Mouse (Mus musculus): ENCODE measurements around the gene BC005624. TPM values are rescaled to one million over a fixed set of nuclear protein-coding genes. Genes with fewer than 3 reads are reported as not detected.

The BC005624 gene
- total and polyA plus RNA-seq, 3 experiments: 39.6 to 63.0 TPM; not detected in 1

DNA sequence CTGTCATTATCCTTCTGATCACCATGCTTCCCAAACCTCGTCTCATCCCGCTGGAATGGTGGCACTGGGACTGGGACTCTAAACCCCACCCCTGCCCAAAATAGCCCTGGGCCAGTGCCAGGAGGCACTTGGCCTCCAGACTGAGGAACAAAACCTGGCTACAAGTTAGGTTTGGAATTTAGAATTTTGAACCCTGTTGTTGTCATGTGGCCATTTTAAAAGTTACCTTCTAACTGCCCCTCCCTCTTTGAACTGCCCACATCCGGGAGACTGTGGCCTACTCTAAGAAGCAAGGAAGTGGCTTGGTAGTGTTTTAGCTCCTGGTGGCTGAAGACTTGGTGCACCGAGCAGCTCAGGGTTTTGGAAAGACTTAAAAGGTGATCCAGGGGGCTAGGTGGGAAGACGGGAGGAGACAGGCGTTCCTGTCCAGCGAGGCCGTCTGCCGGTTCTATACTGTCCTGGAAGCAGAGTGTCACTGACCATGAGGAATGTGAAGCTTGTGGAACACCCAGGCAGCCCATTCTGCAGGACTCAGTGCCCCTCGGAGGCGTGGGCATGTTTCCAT lies 13.5 kb upstream of the BC005624 start:
- Histone ChIP-seq H3K4me3 (ENCODE audit: control insufficient read depth in 1 of 2, insufficient read depth in 1 of 2, low read depth in 2 of 2, low read length in 2 of 2) (no peak overlapping the region), H3K36me3 (ENCODE audit: control insufficient read depth in 1 of 2, insufficient read depth in 2 of 2, low read length in 2 of 2) (no peaks in the 10 kb centered on the region)
- TF ChIP-seq MYB (IDR thresholded peaks at IDR 0.05; ENCODE audit: low read depth, low read length) (no peak), RCOR1 (IDR thresholded peaks at IDR 0.05; ENCODE audit: low read depth, low read length) (no peak), ZNF384 (IDR thresholded peaks at IDR 0.05; ENCODE audit: low read depth, low read length) (no peak), E2F4 (IDR thresholded peaks at IDR 0.05; ENCODE audit: borderline replicate concordance, low read depth, low read length) (no peak)

GRCm38 (mm10) chr2:30994853-30995252 lies 12.9 kb upstream of the BC005624 start:
- H3K4me1 ChIP-seq (ENCODE audit: control insufficient read depth in 1 of 2, insufficient read depth in 2 of 2, low read length in 2 of 2): no peaks in the 10 kb centered on the region
- no peak overlapping the region for H3K4me3 ChIP-seq (ENCODE audit: control insufficient read depth in 1 of 2, insufficient read depth in 1 of 2, low read depth in 2 of 2, low read length in 2 of 2)
- TF ChIP-seq MXI1 (IDR thresholded peaks at IDR 0.05; ENCODE audit: low read depth, low read length) (no peak), MYB (IDR thresholded peaks at IDR 0.05; ENCODE audit: low read depth, low read length) (no peak), MAZ (IDR thresholded peaks at IDR 0.05; ENCODE audit: low read depth, low read length) (no peak), ZMIZ1 (IDR thresholded peaks at IDR 0.05; ENCODE audit: low read depth, low read length) (no peak), CHD1 (IDR thresholded peaks at IDR 0.05; ENCODE audit: low read depth, low read length) (no peak), SMC3 (IDR thresholded peaks at IDR 0.05; ENCODE audit: low read depth, low read length) (no peak), SIN3A (IDR thresholded peaks at IDR 0.05; ENCODE audit: low read length) (no peak), USF1 (IDR thresholded peaks at IDR 0.05; ENCODE audit: low read depth, low read length) (no peak), TBP (IDR thresholded peaks at IDR 0.05; ENCODE audit: low read depth, low read length) (no peak), GATA1 (IDR thresholded peaks at IDR 0.05; ENCODE audit: low read depth, low read length) (no peak), RCOR1 (IDR thresholded peaks at IDR 0.05; ENCODE audit: low read depth, low read length) (no peak), MAFK (IDR thresholded peaks at IDR 0.05; ENCODE audit: borderline replicate concordance, low read depth, low read length) (no peak), E2F4 (IDR thresholded peaks at IDR 0.05; ENCODE audit: borderline replicate concordance, low read depth, low read length) (no peak), NRF1 (IDR thresholded peaks at IDR 0.05; ENCODE audit: insufficient read depth, low read depth, low read length, poor library complexity, severe bottlenecking) (no peak), ELF1 (IDR thresholded peaks at IDR 0.05; ENCODE audit: low read depth, low read length) (no peak), POLR2AphosphoS2 (IDR thresholded peaks at IDR 0.05; ENCODE audit: low read length) (no peak)
- H3K27ac ChIP-seq (ENCODE audit: control insufficient read depth, low read depth, low read length): no peak overlapping the region
- DNase-seq (ENCODE audit: low read depth, low spot score): no peak
- H3K9ac ChIP-seq (ENCODE audit: control insufficient read depth, low read depth, low read length, poor library complexity, severe bottlenecking): no peak overlapping the region
- H3K27me3 ChIP-seq (ENCODE audit: control insufficient read depth in 1 of 2, insufficient read depth in 2 of 2, low read length in 2 of 2): no peaks in the 10 kb centered on the region
- no peaks in the 10 kb centered on the region for H3K36me3 ChIP-seq (ENCODE audit: control insufficient read depth in 1 of 2, insufficient read depth in 2 of 2, low read length in 2 of 2)
- H3K9me3 ChIP-seq (replicated peaks; ENCODE audit: insufficient read depth, low read length): no peaks in the 10 kb centered on the region
- no peaks in the 10 kb centered on the region for H3K79me2 ChIP-seq (ENCODE audit: control insufficient read depth, insufficient read depth, low read length, poor library complexity)

More for the DNA sequence above, 13.5 kb upstream of the BC005624 start:
- DNase-seq (ENCODE audit: low read depth, low spot score): no peak
- no peak overlapping the region for H3K27ac ChIP-seq (ENCODE audit: control insufficient read depth, low read depth, low read length)
- H3K79me2 ChIP-seq (ENCODE audit: control insufficient read depth, insufficient read depth, low read length, poor library complexity): no peaks in the 10 kb centered on the region
- no peak overlapping the region for H3K9ac ChIP-seq (ENCODE audit: control insufficient read depth, low read depth, low read length, poor library complexity, severe bottlenecking)
- no peaks in the 10 kb centered on the region for H3K9me3 ChIP-seq (replicated peaks; ENCODE audit: insufficient read depth, low read length)
- H3K27me3 ChIP-seq (ENCODE audit: control insufficient read depth in 1 of 2, insufficient read depth in 2 of 2, low read length in 2 of 2): no peaks in the 10 kb centered on the region
- no peaks in the 10 kb centered on the region for H3K4me1 ChIP-seq (ENCODE audit: control insufficient read depth in 1 of 2, insufficient read depth in 2 of 2, low read length in 2 of 2)

Measured in MEL (cell line).